Mouse (Mus musculus): ENCODE measurements around the gene Hemk1.

Gene Hemk1

DNA sequence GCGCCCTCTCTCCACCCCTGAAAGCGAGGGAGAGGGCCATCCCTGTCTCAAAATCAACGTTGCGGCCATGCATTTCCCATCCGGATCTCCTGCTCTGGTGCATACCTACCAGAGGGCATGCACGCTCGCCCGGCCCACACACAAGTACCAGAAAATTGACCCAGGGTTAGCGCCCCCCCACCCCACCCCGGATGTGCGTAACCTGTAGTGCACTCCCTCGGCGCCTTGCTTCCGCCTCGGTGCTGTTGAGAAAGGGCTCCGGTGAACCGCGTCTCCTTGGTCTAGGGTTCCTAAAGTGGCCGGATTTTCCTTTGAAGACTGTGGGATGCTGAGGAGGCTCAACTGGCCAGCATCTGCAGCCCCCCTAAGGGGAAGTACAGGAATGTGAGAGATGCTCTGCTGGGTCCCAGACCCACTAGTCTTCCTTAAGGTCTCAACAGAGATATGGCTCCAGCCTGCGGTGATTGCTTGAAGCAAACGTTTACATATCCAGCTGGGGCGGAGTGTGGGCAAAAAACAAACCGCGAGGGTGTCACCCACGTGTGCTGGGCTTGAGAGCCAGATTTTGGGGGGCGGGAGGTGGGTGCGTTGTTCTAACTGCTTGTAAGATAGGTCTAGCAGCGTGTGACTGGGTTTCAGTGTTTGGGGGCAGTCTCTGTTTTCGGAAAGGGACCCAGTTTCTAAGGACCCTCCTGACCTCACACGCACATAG, at the start of gene Hemk1:
Gene Hemk1, minus strand, starts transcription at position 179 of the 712 bp plus-strand sequence.
- in situ Hi-C loops (cut with MboI; ENCODE audit: unreplicated experiment in 2 of 2) = loop anchor here in 1 of 2 experiments (5.0 to 25.0 kb wide), 3 partner anchors 41 to 999 kb away; partner anchors contain the start of genes Cish, Gpx1, Manf and Usp4

DNA sequence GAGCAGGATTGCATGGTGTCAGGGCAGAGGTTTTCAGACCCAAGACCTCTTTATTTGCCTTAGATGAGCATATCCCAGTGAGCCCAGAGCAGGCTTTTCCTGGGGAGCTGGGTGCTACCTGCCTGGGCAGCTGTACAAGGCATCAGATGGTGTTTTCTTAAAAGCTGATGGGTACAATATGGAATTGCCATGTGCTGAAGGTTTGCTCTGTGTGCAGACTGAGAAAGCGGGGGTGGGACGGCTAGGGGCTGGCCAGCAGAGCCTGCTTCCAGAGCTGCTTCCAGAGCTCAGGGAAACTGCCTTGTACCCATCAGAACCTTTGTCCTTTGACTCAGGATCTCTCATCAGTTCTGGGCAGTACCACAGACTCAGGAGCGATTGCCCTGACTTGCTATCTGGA, 49.6 kb upstream of the Hemk1 start:
- in situ Hi-C loops (cut with MboI; ENCODE audit: unreplicated experiment in 2 of 2) = no loop called here

GRCm38 (mm10) chr9:107386722-107387121, 48.6 kb upstream of the Hemk1 start:
- in situ Hi-C loops (cut with MboI; ENCODE audit: unreplicated experiment in 2 of 2) = no loop called here

- in situ Hi-C loops (cut with MboI; ENCODE audit: unreplicated experiment in 2 of 2) = no loop called here
Measured at GRCm38 (mm10) chr9:107384396-107384795, 46.2 kb upstream of the Hemk1 start.

DNA sequence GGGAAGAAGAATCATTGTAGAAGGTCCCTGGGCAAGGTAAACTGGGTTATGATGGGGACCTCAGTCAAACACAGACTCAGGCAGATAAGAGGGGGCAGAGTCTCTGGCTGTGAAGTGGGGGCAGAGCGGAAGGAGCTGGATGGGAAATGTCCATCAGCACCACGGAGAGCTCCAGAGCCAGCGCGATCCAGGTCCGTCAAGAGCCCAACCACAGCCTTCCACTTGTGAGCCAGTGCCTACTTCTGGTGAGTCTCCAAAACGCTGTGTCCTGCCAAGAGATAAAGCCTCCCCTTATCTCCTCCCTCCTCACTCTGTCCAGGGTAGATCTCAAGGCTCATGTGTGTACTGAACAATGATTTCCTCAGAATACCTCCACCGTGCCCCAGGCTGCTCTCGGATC, 43.6 kb upstream of the Hemk1 start:
- in situ Hi-C loops (cut with MboI; ENCODE audit: unreplicated experiment in 2 of 2) = no loop called here

GRCm38 (mm10) chr9:107377961-107378512, 39.9 kb upstream of the Hemk1 start:
- in situ Hi-C loops (cut with MboI; ENCODE audit: unreplicated experiment in 2 of 2) = no loop called here

- in situ Hi-C loops (cut with MboI; ENCODE audit: unreplicated experiment in 2 of 2) = no loop called here
Measured at GRCm38 (mm10) chr9:107375451-107375850, 37.3 kb upstream of the Hemk1 start.

GRCm38 (mm10) chr9:107374623-107375022, 36.5 kb upstream of the Hemk1 start:
- in situ Hi-C loops (cut with MboI; ENCODE audit: unreplicated experiment in 2 of 2) = loop anchor here in 1 of 2 experiments (25.0 kb wide), 1 partner anchor 288 kb away; the partner anchor contains the start of gene Slc38a3

DNA sequence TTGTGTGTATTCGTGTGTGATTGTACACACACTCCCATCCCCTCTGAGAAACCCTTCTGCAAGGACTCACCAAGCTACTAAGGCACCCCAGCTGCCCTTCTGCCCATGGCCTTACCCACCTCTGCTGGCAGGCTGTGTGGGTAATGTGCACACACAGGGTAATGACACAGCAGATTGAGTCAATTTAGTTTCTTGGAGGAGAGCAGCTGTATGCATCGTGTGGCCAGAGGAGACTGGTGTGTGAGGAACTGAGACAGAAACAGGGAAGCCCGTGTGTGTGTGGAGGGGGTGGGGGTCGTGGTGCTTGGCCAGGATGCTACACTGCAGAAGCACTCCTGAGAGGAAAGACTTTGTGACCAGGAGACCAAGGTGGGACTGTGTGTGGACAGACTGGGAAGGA, 34.3 kb upstream of the Hemk1 start:
- in situ Hi-C loops (cut with MboI; ENCODE audit: unreplicated experiment in 2 of 2) = loop anchor here in 1 of 2 experiments (25.0 kb wide), 1 partner anchor 290 kb away; the partner anchor contains the start of gene Slc38a3

GRCm38 (mm10) chr9:107370106-107370463, 31.9 kb upstream of the Hemk1 start:
- in situ Hi-C loops (cut with MboI; ENCODE audit: unreplicated experiment in 2 of 2) = loop anchor here in 1 of 2 experiments (25.0 kb wide), 1 partner anchor 292 kb away; the partner anchor contains the start of gene Slc38a3

- in situ Hi-C loops (cut with MboI; ENCODE audit: unreplicated experiment in 2 of 2) = loop anchor here in 1 of 2 experiments (5.0 to 25.0 kb wide), 2 partner anchors 143 to 293 kb away; partner anchors contain the start of gene Slc38a3
Measured at GRCm38 (mm10) chr9:107369270-107370105, 31.3 kb upstream of the Hemk1 start.

GRCm38 (mm10) chr9:107368302-107368701, 30.2 kb upstream of the Hemk1 start:
- in situ Hi-C loops (cut with MboI; ENCODE audit: unreplicated experiment in 2 of 2) = loop anchor here in 1 of 2 experiments (5.0 to 25.0 kb wide), 2 partner anchors 144 to 294 kb away; partner anchors contain the start of gene Slc38a3

DNA sequence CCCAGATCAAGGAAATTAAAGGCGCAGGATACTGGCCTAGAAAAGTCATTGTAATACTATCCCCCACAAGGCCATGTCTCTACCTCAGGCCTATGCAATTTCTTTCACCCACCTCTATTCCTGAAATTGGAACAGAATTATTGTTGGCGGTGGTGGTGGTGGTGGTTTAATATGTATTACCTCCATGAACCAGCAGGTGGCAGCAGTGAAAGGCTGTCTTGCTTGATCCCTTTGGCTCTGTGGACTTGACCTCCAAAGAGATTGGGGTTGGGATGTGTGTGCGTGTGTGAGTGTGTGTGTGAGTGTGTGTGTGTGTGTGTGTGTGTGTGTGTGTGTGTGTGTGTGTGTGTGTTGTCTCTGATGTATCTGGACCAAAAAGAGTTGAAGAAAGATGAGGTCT, 28.5 kb upstream of the Hemk1 start:
- in situ Hi-C loops (cut with MboI; ENCODE audit: unreplicated experiment in 2 of 2) = loop anchor here in 1 of 2 experiments (5.0 to 25.0 kb wide), 2 partner anchors 146 to 296 kb away; partner anchors contain the start of gene Slc38a3

DNA sequence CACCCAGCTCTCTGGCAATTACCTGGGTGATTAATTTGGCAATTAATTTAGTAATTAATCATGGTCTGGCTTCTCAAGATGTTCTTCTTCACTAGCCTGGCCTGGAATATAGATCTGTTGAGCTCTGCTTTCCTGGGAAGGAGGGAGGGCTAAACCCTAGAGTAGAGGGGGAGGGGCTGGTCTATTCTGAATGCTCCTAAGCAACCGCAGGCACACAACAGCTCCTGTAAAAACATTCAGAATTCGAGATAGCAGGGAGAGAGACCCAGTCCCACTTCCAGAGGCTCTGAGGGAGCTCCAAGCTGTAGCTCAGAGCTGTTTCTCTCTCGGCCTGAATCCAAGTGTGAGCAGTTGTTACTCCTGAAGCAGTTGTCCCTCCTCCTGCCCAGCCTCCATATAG, 22.8 kb upstream of the Hemk1 start:
- in situ Hi-C loops (cut with MboI; ENCODE audit: unreplicated experiment in 2 of 2) = loop anchor here (5.0 to 25.0 kb wide), 2 partner anchors 151 to 301 kb away; partner anchors contain the start of gene Slc38a3 (in 1 of the 2)

DNA sequence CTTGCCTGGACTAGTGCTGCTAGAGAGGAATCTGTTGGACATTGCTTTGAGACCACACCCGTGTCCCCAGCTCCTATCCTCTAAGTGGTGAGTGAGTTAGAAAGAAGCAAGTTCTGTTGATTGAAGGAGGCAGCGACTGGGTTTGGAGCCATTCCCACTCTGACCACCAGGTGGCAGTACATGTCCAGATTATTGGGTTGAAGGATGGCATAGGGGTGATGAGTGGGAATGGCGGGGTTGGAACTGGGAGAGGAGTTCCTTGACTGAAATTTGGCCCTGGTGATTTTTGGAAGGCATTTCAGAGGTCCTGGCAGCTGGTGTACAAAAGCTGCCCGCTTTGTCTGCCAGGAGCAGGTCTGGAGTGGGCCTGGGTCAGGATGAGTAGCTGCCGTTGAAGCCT, 19.5 kb upstream of the Hemk1 start:
- in situ Hi-C loops (cut with MboI; ENCODE audit: unreplicated experiment in 2 of 2) = loop anchor here (5.0 to 25.0 kb wide), 6 partner anchors 63 to 683 kb away; partner anchors contain the start of genes Cish (in 1 of the 2), Gnat1 (in 1 of the 2) and Slc38a3 (in 1 of the 2)

GRCm38 (mm10) chr9:107355870-107356765, 18.0 kb upstream of the Hemk1 start:
- in situ Hi-C loops (cut with MboI; ENCODE audit: unreplicated experiment in 2 of 2) = loop anchor here (5.0 to 25.0 kb wide), 6 partner anchors 61 to 681 kb away; partner anchors contain the start of genes Cish (in 1 of the 2), Gnat1 (in 1 of the 2) and Slc38a3 (in 1 of the 2)

DNA sequence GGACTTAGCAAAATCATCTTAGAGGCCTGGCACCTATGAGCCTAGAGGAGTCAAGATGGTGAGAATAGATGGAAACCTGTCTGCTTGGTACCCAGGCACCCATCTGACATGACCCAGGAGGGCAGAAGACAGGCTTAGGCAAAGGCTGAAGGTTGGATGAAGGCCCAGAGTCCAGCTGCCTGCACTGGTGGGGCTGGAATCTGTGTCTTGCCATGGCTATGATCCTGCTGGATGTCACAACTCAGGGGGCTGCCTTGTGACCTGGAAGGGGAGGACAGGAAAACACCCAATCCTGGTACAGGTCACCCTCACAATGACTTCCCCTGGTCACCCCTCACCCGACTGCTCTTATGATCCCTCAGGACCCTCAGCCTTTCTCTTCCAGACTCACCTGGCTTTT, 16.7 kb upstream of the Hemk1 start:
- in situ Hi-C loops (cut with MboI; ENCODE audit: unreplicated experiment in 2 of 2) = loop anchor here (5.0 to 25.0 kb wide), 6 partner anchors 60 to 680 kb away; partner anchors contain the start of genes Cish (in 1 of the 2), Gnat1 (in 1 of the 2) and Slc38a3 (in 1 of the 2)

GRCm38 (mm10) chr9:107349321-107349720, 11.2 kb upstream of the Hemk1 start:
- in situ Hi-C loops (cut with MboI; ENCODE audit: unreplicated experiment in 2 of 2) = loop anchor here in 1 of 2 experiments (25.0 kb wide), 1 partner anchor 988 kb away; the partner anchor contains the start of genes Gpx1 and Usp4

Data from v-Abl transformed pro-B cells (cell line).